Mouse (Mus musculus): ENCODE measurements at regions not wholly inside any gene's neighbourhood (a gene's known extent, or its start where the extent isn't known, plus 50 kb on each side); places are given as distances from the start of the nearest gene placed in this dataset.

DNA sequence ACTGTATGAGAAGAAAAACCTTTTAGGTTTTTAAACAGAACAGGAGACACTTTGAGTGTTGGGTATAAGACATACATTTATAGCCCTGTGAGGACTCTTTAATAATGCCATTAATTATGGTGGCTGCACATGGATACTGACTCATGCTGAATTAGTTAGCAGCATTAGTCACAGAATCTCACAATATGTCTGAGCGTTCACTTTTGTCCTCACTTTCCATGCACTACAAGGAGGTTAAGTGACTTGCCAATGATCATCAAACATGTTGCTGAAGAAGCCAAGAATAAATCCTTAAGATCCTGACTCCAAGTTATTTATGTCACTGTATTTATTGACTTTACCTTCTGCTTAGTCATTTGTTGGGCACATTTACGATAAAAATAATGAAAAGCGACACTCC lies 105.6 kb upstream of the Atxn7l3b start:
- no peaks in the 10 kb centered on the region for H3K4me1 ChIP-seq (ENCODE audit: control insufficient read depth, insufficient read depth, low read length)
- TF ChIP-seq POLR2A (IDR thresholded peaks at IDR 0.05; ENCODE audit: extremely low read depth, insufficient read depth, low read length) (no peak), CTCF (IDR thresholded peaks at IDR 0.05; ENCODE audit: low read depth, low read length) (no peak)
- H3K4me3 ChIP-seq (ENCODE audit: insufficient read depth, low read depth, low read length) = no peak overlapping the region
- H3K27ac ChIP-seq (replicated peaks; ENCODE audit: insufficient read depth, low read depth, low read length) = no peak overlapping the region
- no peaks in the 10 kb centered on the region for H3K27me3 ChIP-seq (ENCODE audit: control insufficient read depth, insufficient read depth, low read length)
- DNase-seq (ENCODE audit: extremely low read depth, low read depth, low spot score) = no peak
- H3K36me3 ChIP-seq (ENCODE audit: control insufficient read depth, insufficient read depth, low read length) = no peaks in the 10 kb centered on the region
- H3K9ac ChIP-seq (ENCODE audit: low read depth, low read length) = no peak overlapping the region
- WGBS = 78% methylated on average over 3 of the region's 3 CpGs
- H3K79me2 ChIP-seq (ENCODE audit: control insufficient read depth, insufficient read depth, low read length) = no peaks in the 10 kb centered on the region

DNA sequence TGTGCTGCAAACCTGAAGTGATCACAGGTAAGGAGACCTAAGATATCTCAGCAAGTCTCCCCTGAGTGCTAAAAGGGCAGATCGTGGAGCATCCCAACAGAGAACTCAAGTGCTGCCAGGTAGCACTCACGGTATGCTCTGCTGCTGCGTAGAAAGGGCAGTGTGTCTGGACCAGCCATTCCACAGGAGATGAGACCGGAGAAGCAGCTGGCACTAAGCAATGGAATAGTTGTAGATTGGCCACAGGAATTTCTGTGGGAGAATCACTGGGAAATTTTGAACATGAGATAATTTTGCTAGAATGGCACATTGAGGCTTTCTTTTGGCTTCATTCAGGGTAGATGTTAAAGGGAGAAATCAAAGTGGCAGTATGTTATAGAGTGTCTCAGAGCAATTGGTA lies 104.1 kb upstream of the Atxn7l3b start:
- Histone ChIP-seq H3K27me3 (ENCODE audit: control insufficient read depth, insufficient read depth, low read length) (no peaks in the 10 kb centered on the region), H3K27ac (replicated peaks; ENCODE audit: insufficient read depth, low read depth, low read length) (no peak overlapping the region), H3K79me2 (ENCODE audit: control insufficient read depth, insufficient read depth, low read length) (no peaks in the 10 kb centered on the region), H3K9ac (ENCODE audit: low read depth, low read length) (no peak overlapping the region), H3K4me3 (ENCODE audit: insufficient read depth, low read depth, low read length) (no peak overlapping the region), H3K4me1 (ENCODE audit: control insufficient read depth, insufficient read depth, low read length) (no peaks in the 10 kb centered on the region), H3K36me3 (ENCODE audit: control insufficient read depth, insufficient read depth, low read length) (no peaks in the 10 kb centered on the region)
- no peak for DNase-seq (ENCODE audit: extremely low read depth, low read depth, low spot score)
- WGBS = 86% methylated on average over 4 of the region's 4 CpGs
- no peak for TF ChIP-seq CTCF (IDR thresholded peaks at IDR 0.05; ENCODE audit: low read depth, low read length)
- TF ChIP-seq POLR2A (IDR thresholded peaks at IDR 0.05; ENCODE audit: extremely low read depth, insufficient read depth, low read length) = no peak

DNA sequence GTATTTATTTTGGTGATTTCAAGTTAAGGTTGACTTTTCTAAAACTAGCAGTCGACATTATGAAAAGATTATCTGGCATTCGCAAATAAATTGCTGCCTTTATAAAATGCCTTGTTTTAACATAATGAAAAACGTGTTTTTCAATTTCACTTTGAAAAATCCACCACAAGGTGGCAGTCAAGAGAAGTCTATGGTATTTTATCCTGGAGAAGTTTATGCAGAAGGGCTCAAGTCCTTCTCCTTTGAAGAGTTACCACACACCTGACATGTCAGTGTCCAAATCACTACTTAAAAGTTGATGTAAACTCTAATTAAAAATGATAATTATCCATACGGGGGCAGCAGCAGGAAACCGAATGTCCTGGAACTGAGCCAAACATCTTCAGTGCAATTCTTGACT lies 98.5 kb upstream of the Atxn7l3b start:
- Histone ChIP-seq H3K27ac (replicated peaks; ENCODE audit: insufficient read depth, low read depth, low read length) (no peak overlapping the region), H3K9ac (ENCODE audit: low read depth, low read length) (no peak overlapping the region), H3K79me2 (ENCODE audit: control insufficient read depth, insufficient read depth, low read length) (no peaks in the 10 kb centered on the region), H3K4me3 (ENCODE audit: insufficient read depth, low read depth, low read length) (no peak overlapping the region), H3K27me3 (ENCODE audit: control insufficient read depth, insufficient read depth, low read length) (no peaks in the 10 kb centered on the region), H3K36me3 (ENCODE audit: control insufficient read depth, insufficient read depth, low read length) (no peaks in the 10 kb centered on the region), H3K4me1 (ENCODE audit: control insufficient read depth, insufficient read depth, low read length) (peaks cover 1% of the 10 kb centered on the region; the same call in 1 of the 2 replicates)
- TF ChIP-seq CTCF (IDR thresholded peaks at IDR 0.05; ENCODE audit: low read depth, low read length) (peak; percentile 41), POLR2A (IDR thresholded peaks at IDR 0.05; ENCODE audit: extremely low read depth, insufficient read depth, low read length) (no peak)
- 17% methylated on average over 5 of the region's 5 CpGs for WGBS
- peak; percentile 42 for DNase-seq (ENCODE audit: extremely low read depth, low read depth, low spot score)

DNA sequence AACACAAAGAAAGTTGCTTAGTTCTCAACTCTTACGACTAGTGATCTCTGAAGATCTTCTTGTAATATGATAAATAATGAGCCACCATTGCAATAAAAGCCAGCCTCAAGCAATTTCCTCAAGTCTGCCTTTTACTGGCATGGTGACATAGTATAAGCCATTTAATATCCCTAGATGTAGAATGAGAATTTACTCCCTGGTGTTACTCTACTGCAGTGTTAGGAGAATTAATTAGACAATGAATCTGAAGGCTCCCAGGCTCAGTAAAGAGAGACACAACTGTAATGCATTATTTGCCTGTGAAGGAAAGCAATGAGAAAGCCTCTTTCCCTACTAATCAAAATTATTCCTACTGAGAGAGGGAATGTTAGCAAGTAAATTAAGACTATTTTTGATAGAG lies 95.8 kb upstream of the Atxn7l3b start:
- DNase-seq (ENCODE audit: extremely low read depth, low read depth, low spot score) = no peak
- WGBS = 93% methylated on average over 1 of the region's 1 CpGs
- TF ChIP-seq POLR2A (IDR thresholded peaks at IDR 0.05; ENCODE audit: extremely low read depth, insufficient read depth, low read length) (no peak), CTCF (IDR thresholded peaks at IDR 0.05; ENCODE audit: low read depth, low read length) (no peak)
- H3K27me3 ChIP-seq (ENCODE audit: control insufficient read depth, insufficient read depth, low read length) = no peaks in the 10 kb centered on the region
- no peak overlapping the region for H3K27ac ChIP-seq (replicated peaks; ENCODE audit: insufficient read depth, low read depth, low read length)
- no peak overlapping the region for H3K9ac ChIP-seq (ENCODE audit: low read depth, low read length)
- H3K79me2 ChIP-seq (ENCODE audit: control insufficient read depth, insufficient read depth, low read length) = no peaks in the 10 kb centered on the region
- no peak overlapping the region for H3K4me3 ChIP-seq (ENCODE audit: insufficient read depth, low read depth, low read length)
- peaks cover 1% of the 10 kb centered on the region; the same call in 1 of the 2 replicates for H3K4me1 ChIP-seq (ENCODE audit: control insufficient read depth, insufficient read depth, low read length)
- H3K36me3 ChIP-seq (ENCODE audit: control insufficient read depth, insufficient read depth, low read length) = no peaks in the 10 kb centered on the region

DNA sequence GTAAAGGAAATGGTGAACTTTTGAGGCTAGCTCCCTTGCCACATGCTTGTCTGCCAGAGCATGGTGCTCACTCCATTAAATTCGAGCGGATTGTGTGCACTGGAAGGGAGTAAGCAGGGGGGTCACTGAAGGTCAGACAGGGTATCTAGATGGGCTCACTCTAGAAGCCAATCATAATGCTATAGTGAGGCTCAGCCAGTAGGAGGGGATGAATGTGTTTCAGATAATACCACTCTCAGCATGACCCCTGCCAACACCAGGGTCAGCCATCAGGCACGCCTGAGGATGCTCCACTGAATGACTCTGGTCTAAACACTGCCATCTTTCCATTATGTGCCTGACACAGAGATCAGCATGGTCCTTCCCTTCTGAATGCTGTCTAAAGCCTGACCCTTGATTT lies 80.3 kb upstream of the Atxn7l3b start:
- H3K79me2 ChIP-seq (ENCODE audit: control insufficient read depth, insufficient read depth, low read length) = no peaks in the 10 kb centered on the region
- DNase-seq (ENCODE audit: extremely low read depth, low read depth, low spot score) = no peak
- no peaks in the 10 kb centered on the region for H3K36me3 ChIP-seq (ENCODE audit: control insufficient read depth, insufficient read depth, low read length)
- TF ChIP-seq POLR2A (IDR thresholded peaks at IDR 0.05; ENCODE audit: extremely low read depth, insufficient read depth, low read length) = no peak
- TF ChIP-seq CTCF (IDR thresholded peaks at IDR 0.05; ENCODE audit: low read depth, low read length) = no peak
- H3K27ac ChIP-seq (replicated peaks; ENCODE audit: insufficient read depth, low read depth, low read length) = no peak overlapping the region
- no peak overlapping the region for H3K9ac ChIP-seq (ENCODE audit: low read depth, low read length)
- 64% methylated on average over 3 of the region's 3 CpGs for WGBS
- no peaks in the 10 kb centered on the region for H3K27me3 ChIP-seq (ENCODE audit: control insufficient read depth, insufficient read depth, low read length)
- no peak overlapping the region for H3K4me3 ChIP-seq (ENCODE audit: insufficient read depth, low read depth, low read length)
- no peaks in the 10 kb centered on the region for H3K4me1 ChIP-seq (ENCODE audit: control insufficient read depth, insufficient read depth, low read length)

DNA sequence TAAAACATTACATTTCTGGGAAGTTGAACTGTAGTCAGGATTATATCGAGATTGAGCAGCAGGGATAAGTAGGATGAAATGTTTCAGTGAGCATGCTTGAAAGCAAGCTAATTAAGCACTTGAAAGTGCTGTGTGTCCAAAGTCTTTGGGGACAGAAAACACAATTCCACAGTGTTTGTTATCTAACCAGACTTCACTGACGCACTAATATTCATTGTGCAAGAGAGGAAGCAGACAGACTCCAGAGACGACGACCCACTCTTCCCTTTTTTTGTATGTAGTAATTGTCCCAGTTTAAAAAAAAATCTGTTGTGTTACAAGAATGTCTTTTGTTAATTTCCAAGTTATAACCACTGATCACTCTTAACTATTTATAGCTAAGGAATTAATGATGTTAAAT lies 61.9 kb upstream of the Atxn7l3b start:
- WGBS = 20% methylated on average over 4 of the region's 4 CpGs
- no peaks in the 10 kb centered on the region for H3K79me2 ChIP-seq (ENCODE audit: control insufficient read depth, insufficient read depth, low read length)
- TF ChIP-seq CTCF (IDR thresholded peaks at IDR 0.05; ENCODE audit: low read depth, low read length) = no peak
- TF ChIP-seq POLR2A (IDR thresholded peaks at IDR 0.05; ENCODE audit: extremely low read depth, insufficient read depth, low read length) = no peak
- no peaks in the 10 kb centered on the region for H3K27me3 ChIP-seq (ENCODE audit: control insufficient read depth, insufficient read depth, low read length)
- no peak overlapping the region for H3K27ac ChIP-seq (replicated peaks; ENCODE audit: insufficient read depth, low read depth, low read length)
- no peak overlapping the region for H3K4me3 ChIP-seq (ENCODE audit: insufficient read depth, low read depth, low read length)
- H3K9ac ChIP-seq (ENCODE audit: low read depth, low read length) = no peak overlapping the region
- no peaks in the 10 kb centered on the region for H3K36me3 ChIP-seq (ENCODE audit: control insufficient read depth, insufficient read depth, low read length)
- peak; percentile 56 for DNase-seq (ENCODE audit: extremely low read depth, low read depth, low spot score)
- no peaks in the 10 kb centered on the region for H3K4me1 ChIP-seq (ENCODE audit: control insufficient read depth, insufficient read depth, low read length)

All from liver, adult 2 months (tissue).